Mouse (Mus musculus): ENCODE measurements around the gene Panx1. TPM values are rescaled to one million over a fixed set of nuclear protein-coding genes. Genes with fewer than 3 reads are reported as not detected.

The Panx1 gene
- polyA plus RNA-seq, 1 experiment from 2014 or later: 16.0 TPM

- peaks cover 13% of the 10 kb centered on the region for H3K36me3 ChIP-seq (ENCODE audit: inconsistent target)
- no peak overlapping the region for H3K27ac ChIP-seq
- no peak overlapping the region for H3K4me3 ChIP-seq (ENCODE audit: inconsistent target)
- 94% methylated on average over 14 of the region's 14 CpGs for WGBS (ENCODE audit: missing documents)
- H3K79me2 ChIP-seq (ENCODE audit: inconsistent target): no peaks in the 10 kb centered on the region; the same call in 1 of the 2 replicates
Measured at GRCm38 (mm10) chr9:15007566-15007965, 37.7 kb downstream of the Panx1 start.

- Histone ChIP-seq H3K4me3 (ENCODE audit: inconsistent target) (no peak overlapping the region), H3K79me2 (ENCODE audit: inconsistent target) (no peaks in the 10 kb centered on the region), H3K27ac (no peak overlapping the region), H3K36me3 (ENCODE audit: inconsistent target) (peaks cover 13% of the 10 kb centered on the region)
- 69% methylated on average over 6 of the region's 9 CpGs for WGBS (ENCODE audit: missing documents)
Measured at GRCm38 (mm10) chr9:15004298-15004685, 41.0 kb downstream of the Panx1 start.

DNA sequence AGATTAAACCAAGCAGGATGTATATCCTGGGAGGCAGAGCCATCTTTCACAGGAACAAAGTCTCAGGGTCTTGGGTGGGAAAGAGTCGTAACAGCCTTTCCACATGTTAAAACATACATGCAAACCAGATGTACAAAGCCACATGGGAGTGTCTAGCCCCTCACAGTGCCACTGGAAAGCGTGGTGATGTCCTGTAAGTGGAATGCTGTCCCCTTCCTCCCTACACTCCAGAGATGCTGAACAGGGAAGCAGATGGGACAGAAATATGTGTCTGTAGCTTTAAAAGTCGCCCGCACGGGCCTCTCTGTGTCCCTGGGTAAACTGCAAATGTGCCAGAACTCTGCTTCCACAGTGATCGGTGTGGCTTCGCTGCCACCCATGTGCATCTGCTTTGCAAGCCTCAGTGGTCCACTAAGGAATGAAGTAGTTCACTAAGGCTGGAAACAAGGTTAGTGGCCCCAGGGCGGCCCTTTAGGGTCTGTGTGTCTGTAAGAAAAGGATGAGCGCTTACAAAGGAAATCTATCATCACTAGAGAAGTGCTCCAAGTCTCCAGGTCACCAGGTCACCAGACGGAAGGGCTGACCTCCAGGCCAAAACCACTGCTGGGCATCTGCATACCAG, 41.5 kb downstream of the Panx1 start:
- Histone ChIP-seq H3K4me3 (ENCODE audit: inconsistent target) (no peak overlapping the region), H3K79me2 (ENCODE audit: inconsistent target) (no peaks in the 10 kb centered on the region), H3K36me3 (ENCODE audit: inconsistent target) (peaks cover 13% of the 10 kb centered on the region), H3K27ac (no peak overlapping the region)
- WGBS (ENCODE audit: missing documents): 85% methylated on average over 10 of the region's 10 CpGs

- H3K4me3 ChIP-seq (ENCODE audit: inconsistent target): no peak overlapping the region
- 93% methylated on average over 6 of the region's 6 CpGs for WGBS (ENCODE audit: missing documents)
- no peak overlapping the region for H3K27ac ChIP-seq
- peaks cover 13% of the 10 kb centered on the region for H3K36me3 ChIP-seq (ENCODE audit: inconsistent target)
- H3K79me2 ChIP-seq (ENCODE audit: inconsistent target): no peaks in the 10 kb centered on the region
Measured at GRCm38 (mm10) chr9:15002995-15003613, 42.2 kb downstream of the Panx1 start.

- Histone ChIP-seq H3K79me2 (ENCODE audit: inconsistent target) (no peaks in the 10 kb centered on the region), H3K4me3 (ENCODE audit: inconsistent target) (no peak overlapping the region), H3K36me3 (ENCODE audit: inconsistent target) (no peaks in the 10 kb centered on the region), H3K27ac (no peak overlapping the region)
- 80% methylated on average over 9 of the region's 9 CpGs for WGBS (ENCODE audit: missing documents)
Measured at GRCm38 (mm10) chr9:14998790-14999189, 46.5 kb downstream of the Panx1 start.

- 0 out of 2 replicates have a peak overlapping the region, but pooled peaks have one; percentile 0 for H3K27ac ChIP-seq
- WGBS (ENCODE audit: missing documents): 91% methylated on average over 11 of the region's 11 CpGs
- H3K36me3 ChIP-seq (ENCODE audit: inconsistent target): no peaks in the 10 kb centered on the region
- no peaks in the 10 kb centered on the region for H3K79me2 ChIP-seq (ENCODE audit: inconsistent target)
- H3K4me3 ChIP-seq (ENCODE audit: inconsistent target): no peak overlapping the region
Measured at GRCm38 (mm10) chr9:14997271-14998055, 47.8 kb downstream of the Panx1 start.

DNA sequence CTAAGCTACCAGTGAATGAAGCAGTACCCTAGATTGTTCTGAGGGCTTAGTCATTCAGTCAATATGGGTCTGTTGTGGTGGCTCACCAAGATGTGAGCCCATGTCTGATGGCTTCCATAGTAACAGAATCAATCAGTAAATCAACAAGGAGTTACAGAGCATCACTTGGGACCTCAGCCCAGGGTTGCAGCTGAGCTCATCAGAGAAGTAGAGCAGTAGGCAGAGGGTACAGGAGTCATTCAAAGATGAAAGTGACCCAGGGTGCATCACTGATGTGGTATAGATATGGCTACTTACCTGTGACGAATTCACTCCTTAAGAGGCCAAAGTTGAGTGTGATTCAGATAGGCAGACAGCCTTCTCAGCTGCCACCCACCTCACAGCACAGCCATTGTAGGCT, 49.8 kb downstream of the Panx1 start:
- whole genome bisulfite sequencing (ENCODE audit: missing documents): 90% methylated on average over 1 of the region's 1 CpGs
- Histone ChIP-seq H3K4me3 (ENCODE audit: inconsistent target) (no peak overlapping the region), H3K36me3 (ENCODE audit: inconsistent target) (no peaks in the 10 kb centered on the region), H3K27ac (no peak overlapping the region), H3K79me2 (ENCODE audit: inconsistent target) (no peaks in the 10 kb centered on the region)

GRCm38 (mm10) chr9:14988606-14989293, 56.5 kb downstream of the Panx1 start:
- no peak overlapping the region for H3K4me3 ChIP-seq (ENCODE audit: inconsistent target)

DNA sequence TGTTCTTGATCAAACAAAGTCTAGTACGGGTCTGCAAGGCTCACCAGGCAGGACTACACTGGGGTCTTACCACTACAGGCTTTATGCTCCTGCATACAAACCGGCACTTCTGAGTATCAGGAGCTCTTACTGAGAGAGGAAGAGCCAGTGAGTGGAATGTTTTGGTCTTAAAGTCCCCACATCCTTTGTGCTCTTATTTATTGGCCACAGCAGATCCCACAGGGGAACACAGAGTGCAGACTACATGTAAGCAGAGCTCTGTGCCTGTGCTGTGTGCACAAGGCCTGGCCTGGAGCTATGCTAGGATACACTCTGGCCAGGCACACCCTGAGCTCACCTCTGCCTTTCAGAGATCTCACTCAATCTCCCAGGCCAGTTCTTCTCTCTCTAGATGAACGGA, 62.1 kb downstream of the Panx1 start:
- no peak overlapping the region for H3K27ac ChIP-seq
- WGBS (ENCODE audit: missing documents): 68% methylated on average over 3 of the region's 3 CpGs
- H3K4me3 ChIP-seq (ENCODE audit: inconsistent target): no peak overlapping the region
- H3K36me3 ChIP-seq (ENCODE audit: inconsistent target): no peaks in the 10 kb centered on the region
- no peaks in the 10 kb centered on the region for H3K79me2 ChIP-seq (ENCODE audit: inconsistent target)

More at GRCm38 (mm10) chr9:14988606-14989293, 56.5 kb downstream of the Panx1 start:
- Histone ChIP-seq H3K27ac (no peak overlapping the region), H3K79me2 (ENCODE audit: inconsistent target) (no peaks in the 10 kb centered on the region), H3K36me3 (ENCODE audit: inconsistent target) (no peaks in the 10 kb centered on the region)
- 90% methylated on average over 1 of the region's 1 CpGs for WGBS (ENCODE audit: missing documents)

- no peak overlapping the region for H3K27ac ChIP-seq
- no peaks in the 10 kb centered on the region for H3K36me3 ChIP-seq (ENCODE audit: inconsistent target)
- H3K4me3 ChIP-seq (ENCODE audit: inconsistent target): no peak overlapping the region
- no peaks in the 10 kb centered on the region for H3K79me2 ChIP-seq (ENCODE audit: inconsistent target)
Measured at GRCm38 (mm10) chr9:14982683-14983082, 62.6 kb downstream of the Panx1 start.

DNA sequence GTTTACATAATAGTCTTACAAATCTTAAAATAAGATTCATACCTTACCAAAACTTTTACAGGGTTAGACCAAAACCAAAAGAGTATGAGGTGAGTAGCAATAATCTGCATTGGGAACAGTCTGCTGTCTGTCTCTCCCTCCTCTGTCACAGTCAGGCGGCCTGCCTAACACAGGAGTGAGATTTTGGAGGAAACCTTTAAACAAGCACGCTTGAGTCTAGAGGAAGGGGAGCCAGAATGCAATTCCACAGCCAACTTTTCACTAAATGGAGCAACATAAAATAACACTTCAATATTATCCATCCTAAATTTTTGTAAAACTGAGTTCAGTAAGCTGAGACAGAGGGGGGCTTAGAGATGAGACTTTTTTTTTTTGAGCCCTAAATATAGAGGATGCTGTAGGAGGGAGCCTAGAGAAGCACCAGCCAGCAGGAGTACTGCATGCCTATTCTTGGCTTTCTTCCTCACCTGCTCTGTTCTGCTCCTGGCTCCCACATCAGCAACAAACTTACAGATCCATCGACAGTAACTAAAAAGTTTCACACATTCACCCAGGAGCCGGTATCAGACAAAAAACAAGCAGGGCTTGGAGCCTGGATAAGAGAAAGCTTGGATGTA, 63.6 kb downstream of the Panx1 start:
- Histone ChIP-seq H3K4me3 (ENCODE audit: inconsistent target) (no peak overlapping the region), H3K27ac (no peak overlapping the region), H3K79me2 (ENCODE audit: inconsistent target) (no peaks in the 10 kb centered on the region), H3K36me3 (ENCODE audit: inconsistent target) (no peaks in the 10 kb centered on the region)
- 96% methylated on average over 4 of the region's 4 CpGs for WGBS (ENCODE audit: missing documents)

GRCm38 (mm10) chr9:14974251-14975232, 70.7 kb downstream of the Panx1 start:
- Histone ChIP-seq H3K27ac (no peak overlapping the region), H3K4me3 (ENCODE audit: inconsistent target) (no peak overlapping the region)
- WGBS (ENCODE audit: missing documents): 67% methylated on average over 6 of the region's 6 CpGs

DNA sequence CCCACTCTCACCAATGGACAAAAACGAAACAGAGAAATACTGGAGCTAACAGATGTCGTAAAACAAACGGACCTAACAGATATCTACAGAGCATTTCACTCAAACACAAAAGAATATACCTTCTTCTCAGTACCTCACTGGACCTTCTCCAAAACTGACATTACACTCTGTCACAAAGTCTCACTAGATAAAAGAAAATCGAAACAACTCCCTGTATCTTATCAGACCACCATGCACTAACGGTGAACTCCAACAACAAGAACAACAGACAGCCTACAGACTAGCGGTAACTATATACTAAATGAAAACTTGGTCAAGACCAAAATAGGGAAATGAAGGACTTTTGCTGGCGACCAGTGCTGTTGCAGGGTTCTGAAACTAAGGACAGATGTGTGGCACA, 71.5 kb downstream of the Panx1 start:
- Histone ChIP-seq H3K79me2 (ENCODE audit: inconsistent target) (no peaks in the 10 kb centered on the region), H3K36me3 (ENCODE audit: inconsistent target) (no peaks in the 10 kb centered on the region), H3K4me3 (ENCODE audit: inconsistent target) (no peak overlapping the region), H3K27ac (no peak overlapping the region)
- 78% methylated on average over 7 of the region's 7 CpGs for WGBS (ENCODE audit: missing documents)

More at GRCm38 (mm10) chr9:14974251-14975232, 70.7 kb downstream of the Panx1 start:
- Histone ChIP-seq H3K36me3 (ENCODE audit: inconsistent target) (no peaks in the 10 kb centered on the region), H3K79me2 (ENCODE audit: inconsistent target) (no peaks in the 10 kb centered on the region)

Data from macrophage (primary cell).